Mouse (Mus musculus) CH12F3 (cell line): ENCODE measurements around the gene Heg1.

ENCODE experiments used
- in situ Hi-C: fragments of 300-500 bp; cut with MboI; formaldehyde crosslinking; loops from 2 replicates; pipeline ENCODE4 v1.14.3; 2020; ENCODE audit warnings: low sequenced_read_pairs

Heg1 gene

DNA sequence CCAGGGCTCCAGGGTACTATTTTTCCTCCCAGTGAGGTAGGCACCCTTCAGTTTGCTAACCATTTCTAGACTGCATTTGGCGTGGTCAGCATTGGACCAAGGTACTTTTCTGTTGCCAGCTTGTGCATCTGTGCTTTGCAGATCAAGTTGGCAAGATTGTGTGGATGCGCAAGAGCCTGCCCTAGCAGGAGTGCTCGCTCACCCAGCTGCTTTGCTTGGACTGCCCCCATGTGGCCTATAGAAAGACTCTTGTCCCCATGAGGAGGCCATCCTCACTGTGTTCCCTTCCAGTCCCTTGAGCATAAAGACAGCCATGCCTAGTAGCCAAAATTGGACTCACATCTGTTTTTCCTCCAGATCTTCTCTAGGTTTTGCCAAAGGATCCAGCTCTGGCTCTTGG lies 55.6 kb downstream of the Heg1 start:
- in situ Hi-C loops, result loop anchor here (10.0 kb wide), 1 partner anchor 165 kb away; no protein-coding TSS in a partner anchor

DNA sequence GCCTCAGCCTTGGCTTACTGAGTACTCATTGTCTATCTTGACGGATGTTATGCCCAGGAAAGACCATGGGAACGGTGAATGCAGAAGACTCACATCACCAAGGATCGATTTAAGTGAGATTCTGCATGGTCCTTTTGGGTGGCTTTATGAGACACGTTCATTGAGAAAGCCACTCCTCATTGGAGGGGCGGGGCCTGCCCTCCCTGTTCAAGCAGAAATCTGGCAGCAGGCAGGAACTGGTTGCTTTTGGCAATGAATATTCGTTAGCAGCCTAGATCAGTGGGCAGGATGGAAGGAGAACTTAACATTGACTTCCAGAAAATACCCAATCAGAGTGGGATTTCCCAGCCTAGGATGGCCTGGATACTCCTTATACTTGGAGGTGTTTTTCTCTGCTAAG lies 56.2 kb downstream of the Heg1 start:
- in situ Hi-C loops, result no loop called here

DNA sequence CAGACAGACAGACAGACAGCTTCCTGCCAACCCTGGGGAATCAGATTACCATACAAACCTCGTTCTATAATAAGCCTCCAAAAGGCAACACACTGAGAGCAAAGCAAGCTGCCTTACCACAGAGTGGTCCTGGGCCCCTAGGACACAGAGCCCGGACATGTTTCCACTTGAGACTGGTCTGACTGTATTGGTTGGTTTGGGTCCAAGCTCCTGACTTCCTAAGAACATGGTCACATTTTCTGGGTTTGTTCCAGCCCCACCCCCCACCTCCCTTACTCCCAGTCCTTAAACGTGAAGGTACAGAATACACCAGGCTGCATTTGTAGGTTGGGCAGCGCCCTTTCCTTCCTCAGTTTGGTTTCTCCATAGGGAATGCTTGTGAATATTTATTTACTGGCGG lies 57.6 kb downstream of the Heg1 start:
- in situ Hi-C loops, result no loop called here

DNA sequence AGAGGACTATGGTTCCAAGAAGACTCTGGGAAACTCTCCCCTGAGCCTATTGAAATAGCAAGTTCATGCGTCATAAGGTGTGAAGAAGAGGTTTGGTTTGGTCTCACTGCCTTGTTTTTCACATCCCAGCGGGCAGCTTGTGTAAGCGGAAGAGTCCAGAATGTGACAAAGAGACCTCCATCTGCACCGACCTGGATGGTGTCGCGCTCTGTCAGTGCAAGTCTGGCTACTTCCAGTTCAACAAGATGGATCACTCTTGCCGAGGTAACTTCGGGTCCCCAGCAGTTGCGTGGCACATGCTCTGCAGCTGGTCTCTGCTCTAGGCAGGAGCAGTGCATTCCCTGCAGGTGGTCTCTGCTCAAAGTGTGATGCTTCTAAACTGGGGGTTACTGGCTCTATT lies 58.1 kb downstream of the Heg1 start:
- in situ Hi-C loops, result no loop called here

DNA sequence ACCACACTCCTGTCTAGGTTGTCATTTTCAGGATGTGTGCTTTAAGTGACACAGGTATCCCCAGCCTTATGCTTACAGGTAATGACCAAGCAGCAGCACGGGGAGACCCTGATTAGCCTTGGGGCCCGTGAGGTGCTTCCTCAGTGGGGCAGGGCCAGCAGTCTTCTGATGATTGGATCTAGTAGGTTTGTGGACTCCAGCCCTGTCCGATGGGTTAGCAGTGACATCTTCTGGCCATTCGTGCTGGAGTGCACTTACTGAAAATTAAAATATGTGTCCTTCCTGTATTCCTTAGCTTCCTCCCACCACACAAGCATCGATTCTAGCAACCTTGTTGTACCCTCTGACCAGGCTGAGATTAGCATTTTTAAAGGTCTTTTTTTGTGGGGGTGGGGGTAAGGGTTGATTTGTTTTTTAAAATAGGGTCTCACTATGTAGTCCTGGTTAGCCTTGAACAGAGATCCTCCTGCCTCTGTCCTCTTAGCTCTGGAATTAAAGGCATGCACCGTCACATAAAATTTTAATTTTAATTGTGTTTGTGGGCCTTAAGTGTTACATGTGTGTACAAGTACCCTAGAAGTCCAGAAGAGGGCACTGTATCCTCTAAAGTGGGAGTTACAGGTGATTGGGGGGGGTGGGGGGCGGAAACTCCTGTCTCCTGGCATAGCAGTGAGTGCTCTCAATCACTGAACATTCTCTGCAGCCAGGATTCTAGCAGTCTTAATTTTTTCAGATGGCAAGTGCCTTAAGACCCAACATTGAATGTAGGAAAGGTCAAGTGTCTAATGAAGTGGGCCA lies 60.7 kb downstream of the Heg1 start:
- in situ Hi-C loops, result no loop called here

DNA sequence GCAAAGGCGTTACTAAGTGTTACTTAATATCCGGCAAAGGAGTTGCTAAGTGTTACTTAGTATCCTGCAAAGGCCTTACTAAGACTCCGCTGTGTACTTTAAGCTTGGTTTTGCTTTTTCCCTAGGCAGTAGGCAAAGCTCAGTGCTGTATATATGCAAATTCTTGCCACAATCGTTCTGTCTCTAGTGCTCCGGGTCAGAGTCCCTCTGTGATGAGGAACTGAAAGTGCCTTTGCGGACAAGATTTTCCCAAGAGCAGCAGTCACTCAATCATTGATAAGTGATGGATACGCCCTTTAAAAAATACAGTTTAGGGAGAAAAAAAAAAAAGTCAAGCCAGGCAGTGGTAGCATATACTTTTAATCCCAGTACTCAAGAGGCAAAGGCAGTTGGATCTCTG lies 61.3 kb downstream of the Heg1 start:
- in situ Hi-C loops, result no loop called here

DNA sequence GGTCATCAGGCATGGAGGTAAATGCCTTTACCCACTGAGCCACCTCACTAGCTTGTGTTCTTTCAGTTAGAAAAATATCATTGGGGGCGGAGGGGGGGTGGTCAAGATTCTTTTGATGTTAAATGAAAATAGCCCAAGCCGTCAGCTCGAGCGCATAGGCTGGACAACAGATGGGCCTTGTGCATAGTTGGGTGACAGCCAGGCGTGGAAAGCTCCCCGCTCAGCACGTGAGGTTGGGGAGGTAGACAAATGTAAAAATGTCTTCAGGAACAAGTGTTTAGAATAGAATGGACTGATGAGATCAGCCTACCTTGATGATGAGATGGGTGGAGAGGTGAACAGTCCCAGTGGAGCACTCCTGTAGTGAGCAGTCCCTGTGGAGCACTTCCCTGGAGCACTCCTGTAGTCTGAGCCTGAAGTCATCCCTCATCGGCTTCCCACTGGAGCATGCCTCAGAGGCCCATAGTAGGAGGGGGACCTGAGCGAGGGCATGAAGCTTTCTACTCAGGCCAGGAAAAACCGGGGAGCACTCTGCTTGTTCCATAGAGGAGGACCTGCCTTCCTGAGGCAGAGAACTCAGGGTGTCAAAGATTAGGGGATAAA lies 62.0 kb downstream of the Heg1 start:
- in situ Hi-C loops, result no loop called here

DNA sequence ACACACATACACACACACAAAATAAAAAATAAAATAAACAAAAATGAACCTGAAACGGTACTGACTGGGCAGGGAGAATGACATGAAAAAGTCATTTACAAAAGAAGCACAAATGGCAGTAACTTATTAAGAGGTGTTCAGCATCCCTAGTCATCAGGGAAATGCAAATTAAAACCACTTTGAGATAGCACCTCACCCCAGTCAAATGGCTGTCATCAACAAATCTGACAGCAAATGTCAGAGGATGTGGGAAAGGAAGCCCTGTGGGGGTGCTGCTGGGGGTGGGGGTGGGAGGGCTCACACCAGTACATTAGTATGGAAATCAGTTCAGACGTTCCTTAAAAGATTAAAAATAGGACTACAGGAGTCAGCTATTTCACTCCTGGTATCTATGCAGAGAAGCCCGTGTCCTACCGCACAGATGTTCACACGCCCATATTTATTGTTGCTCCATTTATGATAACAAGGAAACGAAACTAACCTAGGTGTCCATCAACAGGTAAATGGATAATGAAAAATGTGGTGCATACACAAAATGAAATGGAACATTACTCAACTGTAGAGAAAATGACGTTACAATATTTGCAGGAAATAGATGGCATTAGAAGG lies 63.3 kb downstream of the Heg1 start:
- in situ Hi-C loops, result no loop called here

DNA sequence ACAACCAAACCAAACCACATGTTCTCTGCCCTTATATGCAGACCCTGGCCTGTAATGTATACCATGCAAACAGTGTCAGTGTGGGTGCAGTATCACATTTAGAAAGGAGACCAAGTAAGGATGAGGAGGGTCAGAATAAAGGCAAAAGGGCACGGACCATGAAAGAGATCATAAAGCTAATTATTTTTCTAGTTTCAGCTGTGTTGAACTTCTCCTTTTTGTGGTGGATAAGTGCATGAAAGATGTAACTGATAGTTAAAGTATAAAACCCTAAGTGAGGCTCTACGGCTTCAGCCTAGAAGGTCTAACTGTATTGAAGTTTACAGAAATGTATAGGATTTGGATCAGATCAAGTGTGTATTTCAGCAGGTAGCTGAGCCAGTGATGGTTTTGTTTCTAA lies 63.8 kb downstream of the Heg1 start:
- in situ Hi-C loops, result no loop called here

DNA sequence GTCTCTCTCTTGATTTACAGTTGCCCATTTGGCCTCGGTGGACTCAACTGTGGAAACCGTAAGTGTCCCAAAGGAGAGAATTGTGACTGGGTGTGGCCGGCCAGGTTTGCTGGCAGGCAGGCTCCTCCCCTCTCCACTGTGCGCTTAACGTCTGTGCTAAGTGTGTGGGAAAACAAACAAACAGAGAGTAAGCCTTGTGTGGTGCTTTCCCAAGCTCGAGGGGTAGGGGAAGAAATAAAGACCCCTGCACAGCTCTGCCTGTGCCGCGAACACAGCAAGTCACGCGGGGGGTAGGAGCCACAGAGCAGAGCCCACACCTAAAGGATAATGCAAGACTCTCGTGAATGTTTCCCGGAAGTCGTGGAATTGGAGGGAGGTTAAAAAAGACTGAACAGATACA lies 67.0 kb downstream of the Heg1 start:
- in situ Hi-C loops, result no loop called here

DNA sequence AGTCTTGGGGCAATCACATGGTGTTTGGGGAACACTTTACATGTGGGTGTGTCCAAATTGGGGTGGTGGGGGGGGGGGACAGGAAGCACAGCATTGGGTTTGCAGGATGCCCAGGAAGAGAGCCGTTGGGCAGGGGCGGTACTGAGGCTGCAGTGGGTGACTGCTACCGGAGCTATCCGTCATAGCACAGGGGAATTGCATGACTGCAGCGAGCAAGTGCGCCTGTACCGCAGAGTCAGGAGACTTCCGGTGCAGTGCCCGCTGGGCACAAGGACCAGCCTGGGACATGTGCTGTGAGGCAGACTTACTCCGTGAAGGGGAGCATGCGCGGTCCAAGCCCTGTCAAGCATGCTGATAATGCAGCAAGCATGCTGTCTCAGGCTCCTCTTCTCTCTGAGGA lies 67.4 kb downstream of the Heg1 start:
- in situ Hi-C loops, result no loop called here

DNA sequence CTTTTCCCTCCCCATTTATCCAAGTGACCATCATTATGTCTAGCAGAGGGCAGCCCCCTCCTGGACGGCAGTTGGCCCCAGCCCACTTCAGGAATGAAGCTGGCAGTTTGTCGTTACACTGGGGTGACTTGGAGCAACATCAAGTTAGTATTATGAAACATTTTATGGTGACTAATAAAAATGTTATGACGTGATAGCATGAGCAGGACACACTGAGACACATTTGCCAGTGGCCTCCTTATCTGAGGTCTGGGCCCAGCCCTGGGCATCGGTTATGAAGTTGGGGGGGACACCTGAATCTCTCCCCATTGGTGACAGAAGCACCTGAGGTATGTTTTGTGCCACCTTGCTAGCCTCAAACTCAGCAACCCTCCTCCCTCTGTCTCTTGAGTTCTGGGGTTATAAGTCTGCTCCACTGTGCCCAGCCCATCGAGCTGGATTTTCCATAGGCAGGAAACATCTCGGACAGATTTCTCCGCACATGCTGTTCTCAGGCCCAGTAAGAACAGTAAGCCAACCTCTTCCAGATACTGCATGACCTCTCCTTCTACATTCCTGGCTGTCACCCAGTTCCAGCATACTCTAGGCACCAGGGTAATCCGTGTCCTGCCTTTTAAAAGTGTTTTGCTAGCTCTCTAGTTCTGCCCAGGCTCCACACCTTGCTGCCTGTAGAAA lies 68.9 kb downstream of the Heg1 start:
- in situ Hi-C loops, result no loop called here

DNA sequence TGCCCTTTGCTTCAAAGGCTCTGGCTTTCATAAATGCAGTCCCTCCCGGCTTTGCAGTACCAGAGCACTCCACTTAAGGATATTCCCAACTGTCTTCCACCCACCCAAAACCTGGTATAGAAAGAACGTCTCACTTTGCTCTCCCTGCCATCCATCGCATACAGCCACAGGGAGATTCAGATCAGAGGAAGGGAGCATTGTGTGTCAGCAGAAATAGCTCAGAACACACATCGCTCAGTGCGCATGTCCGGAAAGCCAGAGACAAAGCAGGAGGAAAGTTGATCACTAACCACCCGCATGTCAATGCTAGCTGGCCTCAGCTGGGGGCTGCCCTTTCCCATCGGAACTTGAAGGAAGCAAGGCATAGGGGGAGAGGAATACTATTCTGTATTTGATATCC lies 71.1 kb downstream of the Heg1 start:
- in situ Hi-C loops, result no loop called here

DNA sequence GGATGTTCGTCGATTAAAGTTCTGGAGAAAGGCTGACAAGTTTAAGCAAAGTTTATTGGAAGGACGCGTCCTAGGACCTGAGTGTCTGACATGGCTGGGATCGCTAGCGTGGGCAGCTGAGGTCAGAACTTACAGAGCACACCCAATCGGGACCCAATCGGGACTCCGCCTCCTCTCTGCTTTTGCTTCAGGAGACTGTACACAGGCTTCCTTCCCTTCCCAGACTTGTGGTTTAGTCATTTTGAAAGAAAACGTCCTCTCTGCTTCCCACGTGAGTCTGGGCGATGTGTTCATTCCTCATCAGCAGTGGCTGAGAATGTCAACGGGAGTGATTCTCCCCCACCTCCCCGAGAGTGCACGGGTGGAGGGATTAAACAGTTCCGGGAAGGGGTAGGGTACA lies 71.8 kb downstream of the Heg1 start:
- in situ Hi-C loops, result no loop called here

DNA sequence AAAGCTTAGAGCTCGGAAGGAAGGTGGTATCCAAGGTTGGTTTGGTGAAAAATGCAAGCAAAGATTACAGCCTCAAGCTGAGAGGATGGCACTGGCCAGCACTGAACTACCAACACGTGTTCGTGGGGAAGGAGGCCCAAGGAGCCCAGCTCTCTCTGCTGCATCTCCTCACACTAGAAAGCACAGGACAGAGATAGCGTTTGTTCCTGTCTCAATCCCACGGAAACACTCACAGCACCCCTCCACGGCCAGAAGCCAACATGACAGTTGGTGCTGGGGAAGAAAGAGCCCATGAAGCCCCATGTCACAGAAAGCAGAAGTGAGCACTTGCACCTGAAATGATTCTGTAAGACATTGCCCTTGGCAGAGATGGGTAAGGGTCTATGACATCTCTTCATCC lies 72.2 kb downstream of the Heg1 start:
- in situ Hi-C loops, result no loop called here

DNA sequence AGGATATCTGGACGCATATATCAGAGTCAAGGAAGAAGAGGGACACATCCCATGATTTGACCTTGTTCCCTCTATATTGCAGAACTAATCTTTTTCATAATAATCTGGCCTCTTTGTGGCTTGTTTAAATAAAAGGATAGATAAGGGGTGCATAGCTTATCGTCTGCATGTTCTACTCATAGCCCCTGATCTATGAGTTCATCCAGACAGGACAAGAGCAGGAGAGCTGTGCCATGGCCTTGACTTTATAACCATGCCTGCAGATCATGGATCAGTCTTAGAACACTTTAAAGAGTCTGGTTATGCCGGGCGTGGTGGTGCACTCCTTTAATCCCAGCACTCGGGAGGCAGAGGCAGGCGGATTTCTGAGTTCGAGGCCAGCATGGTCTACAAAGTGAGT lies 75.0 kb downstream of the Heg1 start:
- in situ Hi-C loops, result no loop called here

DNA sequence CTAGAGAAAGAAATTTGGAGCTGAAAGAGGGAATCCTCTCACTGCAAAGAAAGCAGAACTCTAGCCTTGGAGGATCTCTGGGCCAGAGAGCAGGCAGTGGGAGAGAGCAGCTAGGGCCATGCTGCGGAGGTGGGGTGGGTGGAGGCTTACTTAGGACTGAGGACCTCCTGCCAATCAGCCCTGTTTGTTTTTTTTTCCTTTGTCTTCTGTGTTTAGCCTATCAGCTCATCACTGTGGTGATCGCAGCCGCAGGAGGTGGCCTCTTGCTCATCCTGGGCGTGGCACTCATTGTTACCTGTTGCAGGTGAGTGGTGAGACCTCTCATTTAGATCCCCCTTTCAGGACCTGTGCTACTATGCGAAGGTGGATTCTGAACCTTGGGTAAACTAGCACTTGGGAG lies 76.4 kb downstream of the Heg1 start:
- in situ Hi-C loops, result no loop called here

DNA sequence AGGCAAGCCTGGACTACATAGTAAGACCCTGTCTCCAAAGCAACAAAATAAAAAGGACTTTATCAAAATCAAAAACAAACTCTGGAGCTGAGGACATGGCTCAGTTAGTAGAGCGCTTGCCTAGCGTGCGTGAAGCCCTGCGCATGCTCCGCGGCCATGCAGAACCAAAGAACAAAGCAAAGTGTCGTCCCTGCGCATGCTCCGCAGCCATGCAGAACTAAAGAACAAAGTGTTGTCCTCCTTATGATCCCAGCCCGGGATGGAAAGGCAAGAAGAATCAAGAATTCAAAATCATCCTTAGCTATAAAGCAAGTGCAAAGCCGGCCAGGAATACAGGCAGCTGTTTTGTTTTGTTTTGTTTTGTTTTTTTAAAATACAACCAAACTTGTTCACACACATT lies 76.8 kb downstream of the Heg1 start:
- in situ Hi-C loops, result no loop called here

DNA sequence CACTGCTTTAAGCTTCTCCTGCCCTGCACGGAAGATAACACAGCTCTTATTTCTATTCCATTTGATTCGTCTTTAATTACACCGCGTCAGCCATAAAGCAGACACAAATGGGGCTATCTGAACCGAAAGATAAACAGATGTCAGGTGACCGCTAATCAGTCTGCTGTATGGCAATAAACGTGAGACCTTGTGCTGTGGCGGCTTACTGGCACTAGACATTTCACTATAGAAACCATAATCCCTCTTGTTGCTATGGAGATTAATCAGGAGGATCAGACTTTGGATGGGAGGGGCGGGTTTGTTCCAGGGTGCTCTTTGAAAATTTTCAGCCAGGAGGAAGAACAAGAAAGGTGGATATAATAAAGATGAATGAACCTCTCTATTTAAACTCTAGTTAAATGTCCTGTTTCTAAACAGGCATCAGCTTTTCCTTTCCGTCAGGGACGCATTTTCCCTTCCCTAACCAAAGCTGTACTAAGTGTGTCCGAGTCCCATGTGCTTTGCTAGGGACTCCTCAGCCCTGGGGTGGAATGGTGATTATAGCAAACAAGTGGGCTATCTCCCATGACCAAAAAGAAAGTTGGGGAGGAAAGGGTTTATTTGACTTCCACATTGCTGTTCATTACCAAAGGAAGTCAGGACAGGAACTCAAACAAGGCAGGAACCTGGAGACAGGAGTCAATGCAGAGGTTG lies 80.5 kb downstream of the Heg1 start:
- in situ Hi-C loops, result no loop called here

DNA sequence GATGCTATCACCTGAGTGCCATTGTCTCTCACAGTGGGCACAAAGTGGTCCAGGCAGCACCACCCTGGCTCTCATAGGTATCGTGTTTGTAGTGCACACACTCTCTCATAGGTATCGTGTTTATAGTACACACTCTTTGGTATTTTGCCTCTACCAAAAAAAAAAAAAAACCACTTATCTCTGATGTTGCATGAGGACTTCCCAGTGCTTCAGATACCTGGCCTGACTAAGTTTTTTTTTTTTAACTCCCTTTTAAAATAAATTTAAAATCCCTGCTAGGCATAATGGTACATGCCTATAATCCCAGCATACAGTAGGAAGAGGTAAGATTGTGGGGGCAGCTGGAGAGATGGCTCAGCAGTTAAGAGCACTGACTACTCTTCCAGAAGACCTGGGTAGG lies 81.3 kb downstream of the Heg1 start:
- in situ Hi-C loops, result no loop called here

DNA sequence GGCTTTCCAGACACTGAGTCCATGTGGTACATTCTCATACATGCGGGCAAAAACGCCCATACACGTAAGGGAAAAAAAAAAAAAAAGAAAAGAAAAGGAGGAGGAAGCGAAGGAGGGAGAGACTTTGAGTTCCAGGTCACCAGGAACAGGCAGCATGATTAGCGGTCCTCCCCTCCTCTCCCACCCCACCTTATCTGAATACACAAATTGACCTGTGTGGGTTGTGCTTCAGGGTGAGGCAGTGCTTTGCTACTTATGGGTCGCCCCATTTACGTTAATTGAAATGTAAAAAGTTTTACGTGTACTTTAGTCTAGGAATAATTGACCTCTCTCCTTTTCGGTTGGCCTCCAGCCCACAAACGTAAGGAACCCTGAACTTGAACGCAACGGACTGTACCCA lies 82.1 kb downstream of the Heg1 start:
- in situ Hi-C loops, result no loop called here
